17 mouse cellular contexts compared by ENCODE assay signal in the genomic region with DNA sequence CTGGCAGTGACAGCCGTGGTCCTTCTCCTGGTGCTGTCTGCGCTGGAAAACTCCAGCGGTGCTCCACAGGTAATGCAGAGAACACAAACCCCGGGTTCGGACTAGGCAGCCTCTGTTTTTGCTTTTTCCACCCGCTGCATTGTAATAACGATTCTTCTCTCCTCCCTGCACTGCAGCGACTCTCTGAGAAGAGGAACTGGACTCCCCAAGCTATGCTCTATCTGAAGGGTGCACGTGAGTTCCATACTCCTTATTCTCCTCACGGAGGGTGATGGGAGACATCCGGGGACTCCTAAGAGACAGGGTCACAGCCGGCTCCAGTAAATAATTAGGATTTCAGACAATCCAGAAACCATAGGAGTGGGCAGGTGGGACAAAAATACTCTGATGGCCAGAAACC. TPM values are rescaled to one million over a fixed set of nuclear protein-coding genes. Genes with fewer than 3 reads are reported as not detected.
A peak's percentile ranks its signal among the peaks of the same experiment; 100 is the strongest.
DNase-seq lines count a peak whose midpoint lies in the region; ATAC-seq lines count a peak whose summit lies in the region.
"Had no signal": no experiment of that assay in that cellular context is flagged by ENCODE, and none has a peak within 500 bp of the region (broad histone marks: within the 10 kb centered on the region; RNA-seq: fewer than 3 reads in every experiment).

No protein-coding gene starts in this region.

- WGBS in kidney, embryonic 16.5 days: 11% methylated on average over 12 of the region's 12 CpGs
- WGBS in midbrain, embryonic 10.5 days: 10% methylated on average over 12 of the region's 12 CpGs

- no peak overlapping the region for H3K4me3 ChIP-seq in kidney, embryonic 16.5 days (ENCODE audit: low read length)
- peak overlapping the region; percentile 54 for H3K4me3 ChIP-seq in midbrain, embryonic 10.5 days
- H3K4me3 ChIP-seq: erythroblast, embryonic 14.5 days; layer of hippocampus, adult 2 months had no signal

- peak; percentile 12 for DNase-seq in embryo, embryonic 10.5 days (ENCODE audit: low spot score)
- no peak for DNase-seq in embryo, embryonic 11 days
- DNase-seq in kidney, postnatal 4 days: no peak
- DNase-seq in midbrain, embryonic 10.5 days (ENCODE audit: low spot score): no peak
- peak; percentile 22 for DNase-seq in retina, embryonic 14.5 days (ENCODE audit: low spot score)
- DNase-seq in layer of hippocampus, adult 18-20 months (ENCODE audit: low spot score in 2 of 2): no peak
- DNase-seq: gastrocnemius, postnatal 14 days; lung, postnatal 14 days; thymus, postnatal 14 days had no signal

- H3K27ac ChIP-seq in kidney, embryonic 16.5 days (ENCODE audit: low read length): no peak overlapping the region
- H3K27ac ChIP-seq in midbrain, embryonic 10.5 days (replicated peaks): no peak overlapping the region
- H3K27ac ChIP-seq: layer of hippocampus, adult 2 months; liver, embryonic 12.5 days had no signal

- 0 out of 2 replicates have a peak, but pooled peaks cover 4% of the 10 kb centered on the region for H3K36me3 ChIP-seq in kidney, embryonic 16.5 days (ENCODE audit: insufficient read depth, low read length)
- no peaks in the 10 kb centered on the region for H3K36me3 ChIP-seq in midbrain, embryonic 10.5 days
- H3K36me3 ChIP-seq: G1E; liver, embryonic 12.5 days had no signal

- no peaks in the 10 kb centered on the region for H3K9me3 ChIP-seq in kidney, embryonic 16.5 days (ENCODE audit: low read length)
- H3K9me3 ChIP-seq in midbrain, embryonic 10.5 days (replicated peaks): no peaks in the 10 kb centered on the region
- H3K9me3 ChIP-seq: G1E; liver, embryonic 12.5 days had no signal

- peaks cover 30% of the 10 kb centered on the region for H3K27me3 ChIP-seq in kidney, embryonic 16.5 days (ENCODE audit: insufficient read depth, low read length)
- peaks cover 45% of the 10 kb centered on the region for H3K27me3 ChIP-seq in midbrain, embryonic 10.5 days (ENCODE audit: low read depth, poor library complexity, severe bottlenecking)

- peaks cover 5% of the 10 kb centered on the region; the same call in 1 of the 2 replicates for H3K4me1 ChIP-seq in kidney, embryonic 16.5 days (ENCODE audit: insufficient read depth, low read length)
- H3K4me1 ChIP-seq in midbrain, embryonic 10.5 days: peaks cover 23% of the 10 kb centered on the region
- H3K4me1 ChIP-seq: liver, embryonic 12.5 days had no signal

- no peak overlapping the region for H3K9ac ChIP-seq in kidney, embryonic 16.5 days (replicated peaks; ENCODE audit: low read length)
- H3K9ac ChIP-seq: liver, embryonic 12.5 days had no signal

- 0 out of 2 replicates have a peak overlapping the region, but pooled peaks have one; percentile 67 for H3K4me2 ChIP-seq in kidney, embryonic 16.5 days (replicated peaks; ENCODE audit: low read depth, low read length)

- ATAC-seq in kidney, embryonic 16.5 days (ENCODE audit: low FRiP score, low TSS enrichment): 0 out of 2 replicates have a peak, but pooled peaks have one; percentile 31
- no peak for ATAC-seq in megakaryocyte-erythroid progenitor cell, adult 5-6 weeks (replicated peaks; ENCODE audit: low FRiP score, low TSS enrichment, poor library complexity, severe bottlenecking)
- ATAC-seq: inflammation-experienced regulatory T-cells, adult 6 months; liver, embryonic 12.5 days had no signal

RNA-seq across cellular contexts. Expression of gene Spx, which starts 0.6 kb away (rescaled TPM):
- polyA plus RNA-seq in kidney, embryonic 16.5 days (2015; fragmentation: Nextera tagmentation; extraction: Ambion mirVana): 0.37 and 0.55 TPM in 2 replicates
- 0.79 and 1.6 TPM in 2 replicates for polyA plus RNA-seq in midbrain, embryonic 10.5 days (2016; fragmentation: Nextera tagmentation; extraction: Ambion mirVana)
- total RNA-seq in megakaryocyte-erythroid progenitor cell, adult 5-6 weeks (2014; fragmentation: Nextera tagmentation): 0.61 and 0.94 TPM in 2 replicates
- total RNA-seq in megakaryocyte-erythroid progenitor cell, adult 5-6 weeks (2017): 1.1 TPM in 1 of 2 replicates, not detected in the other
- total RNA-seq in layer of hippocampus, adult 18-20 months (2021): 1 to 10 TPM in 1 of 2 experiments, under 1 TPM in 1; 0.94 to 2.0 TPM
- polyA plus RNA-seq: erythroblast, embryonic 14.5 days; G1E had no signal

RNA-seq across cellular contexts. Expression of gene Golt1b, which starts 26.8 kb away (rescaled TPM):
- polyA plus RNA-seq in kidney, embryonic 16.5 days (2015; fragmentation: Nextera tagmentation; extraction: Ambion mirVana): 101 TPM in 2 replicates
- polyA plus RNA-seq in midbrain, embryonic 10.5 days (2016; fragmentation: Nextera tagmentation; extraction: Ambion mirVana): 124 and 125 TPM in 2 replicates
- 31.0 and 36.3 TPM in 2 replicates for total RNA-seq in megakaryocyte-erythroid progenitor cell, adult 5-6 weeks (2014; fragmentation: Nextera tagmentation)
- total RNA-seq in megakaryocyte-erythroid progenitor cell, adult 5-6 weeks (2017): 37.5 and 46.9 TPM in 2 replicates
- 10 to 100 TPM; 32.1 to 32.8 TPM for total RNA-seq in layer of hippocampus, adult 18-20 months (2021)

RNA-seq across cellular contexts. Expression of gene Recql, which starts 27.0 kb away (rescaled TPM):
- polyA plus RNA-seq in kidney, embryonic 16.5 days (2015; fragmentation: Nextera tagmentation; extraction: Ambion mirVana): 25.9 and 26.3 TPM in 2 replicates
- 40.1 and 41.4 TPM in 2 replicates for polyA plus RNA-seq in midbrain, embryonic 10.5 days (2016; fragmentation: Nextera tagmentation; extraction: Ambion mirVana)
- total RNA-seq in megakaryocyte-erythroid progenitor cell, adult 5-6 weeks (2014; fragmentation: Nextera tagmentation): 51.2 and 71.0 TPM in 2 replicates
- total RNA-seq in megakaryocyte-erythroid progenitor cell, adult 5-6 weeks (2017): 48.8 and 59.4 TPM in 2 replicates
- total RNA-seq in layer of hippocampus, adult 18-20 months (2021): 10 to 100 TPM; 22.9 to 28.0 TPM

RNA-seq across cellular contexts. Expression of gene Gys2, which starts 59.1 kb away (rescaled TPM):
- polyA plus RNA-seq in kidney, embryonic 16.5 days (2015; fragmentation: Nextera tagmentation; extraction: Ambion mirVana): 0.27 TPM in 2 replicates
- polyA plus RNA-seq in midbrain, embryonic 10.5 days (2016; fragmentation: Nextera tagmentation; extraction: Ambion mirVana): 0.07 and 0.11 TPM in 2 replicates
- total RNA-seq in megakaryocyte-erythroid progenitor cell, adult 5-6 weeks (2014; fragmentation: Nextera tagmentation): not detected in 2 replicates
- total RNA-seq in megakaryocyte-erythroid progenitor cell, adult 5-6 weeks (2017): not detected in 2 replicates
- total RNA-seq in layer of hippocampus, adult 18-20 months (2021): under 1 TPM; 0.12 to 0.28 TPM
- total RNA-seq: G1E; left cerebral cortex, postnatal 10 days had no signal
- polyA plus RNA-seq: erythroblast, embryonic 14.5 days; G1E; inflammation-experienced regulatory T-cells, adult 6 months had no signal

Comparison
In these comparisons a context has a peak if more than half of its experiments do, and no peak if none do; other contexts are left out.
1. DNase-seq: peak in embryo, embryonic 10.5 days (single experiment) and retina, embryonic 14.5 days (single experiment); none in embryo, embryonic 11 days (single experiment), kidney, postnatal 4 days (0 of 2), midbrain, embryonic 10.5 days (single experiment) and layer of hippocampus, adult 18-20 months (0 of 2).